Mouse (Mus musculus) c-Kit-positive CD71-negative TER-119-negative erythroid progenitor cells, embryonic 14.5 days (primary cell): ENCODE data around the gene Trim56.

Source experiments
- DNase-seq: peaks from one replicate; pipeline ENCODE4 v3.0.0-alpha.2; 2013; ENCODE audit warnings: low read depth

The Trim56 gene

DNA sequence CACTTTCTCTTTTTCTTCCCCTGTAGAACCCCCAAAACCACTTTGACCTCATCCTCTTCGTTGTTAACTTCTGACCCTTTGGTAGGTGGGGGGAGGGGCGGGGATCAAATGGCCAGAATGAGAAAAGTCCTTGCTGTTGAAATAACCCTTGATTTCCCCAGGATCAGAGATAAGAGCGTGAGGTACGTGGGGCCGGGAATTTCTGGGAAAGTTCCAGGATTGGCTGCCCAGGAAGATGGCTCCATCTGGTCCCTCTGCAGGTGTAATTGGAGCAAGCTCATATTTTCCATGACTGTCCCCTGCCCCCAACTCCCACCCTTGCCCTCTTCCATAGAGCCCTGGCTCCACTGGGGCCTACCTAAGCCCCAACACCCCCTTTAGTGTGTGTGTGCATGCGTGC is 40.3 kb downstream of the Trim56 start:
- no peak for DNase-seq

DNA sequence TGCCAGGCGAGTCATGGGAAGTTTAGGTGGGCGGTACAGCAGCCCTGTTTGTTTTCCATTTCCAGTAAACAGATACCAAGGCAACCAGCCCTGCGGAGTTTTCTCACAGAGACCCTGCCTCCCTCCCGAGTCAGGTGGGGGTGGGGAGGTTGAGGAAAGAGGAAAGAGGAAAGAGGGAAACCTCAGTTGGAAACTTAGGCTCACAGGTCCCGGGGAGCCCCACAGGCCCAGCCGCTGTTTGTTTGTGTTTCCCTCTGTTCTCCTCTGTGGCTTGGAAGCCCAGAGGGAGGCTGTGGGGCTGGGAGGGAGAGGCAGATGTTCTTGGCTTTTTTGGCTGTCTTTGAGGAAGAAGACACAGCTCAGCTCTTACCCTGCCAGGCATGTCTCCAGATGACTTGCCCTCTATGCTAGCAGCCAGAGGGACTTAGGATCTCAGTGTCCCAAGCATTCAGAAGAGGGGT is 41.8 kb downstream of the Trim56 start:
- DNase-seq, result no peak

DNA sequence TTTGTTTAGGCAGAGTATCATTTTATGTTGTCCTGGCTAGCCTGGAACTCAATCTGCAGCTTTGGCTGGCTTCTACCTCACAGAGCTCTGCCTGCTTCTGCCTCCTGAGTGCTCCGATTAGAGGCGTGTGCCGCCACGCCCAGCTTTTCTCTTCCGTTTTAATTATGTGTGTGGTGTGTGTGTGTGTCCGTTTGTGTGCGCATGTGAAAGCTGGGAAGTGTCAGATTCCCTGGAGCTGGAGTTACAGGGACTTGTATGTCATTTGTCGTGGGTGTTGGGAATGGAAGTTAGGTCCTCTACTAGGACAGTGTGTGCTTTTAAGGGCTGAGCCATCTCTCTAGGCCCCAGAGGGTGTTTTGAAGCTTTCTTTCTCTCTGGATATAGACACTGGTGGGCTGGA is 42.9 kb downstream of the Trim56 start:
- no peak for DNase-seq

DNA sequence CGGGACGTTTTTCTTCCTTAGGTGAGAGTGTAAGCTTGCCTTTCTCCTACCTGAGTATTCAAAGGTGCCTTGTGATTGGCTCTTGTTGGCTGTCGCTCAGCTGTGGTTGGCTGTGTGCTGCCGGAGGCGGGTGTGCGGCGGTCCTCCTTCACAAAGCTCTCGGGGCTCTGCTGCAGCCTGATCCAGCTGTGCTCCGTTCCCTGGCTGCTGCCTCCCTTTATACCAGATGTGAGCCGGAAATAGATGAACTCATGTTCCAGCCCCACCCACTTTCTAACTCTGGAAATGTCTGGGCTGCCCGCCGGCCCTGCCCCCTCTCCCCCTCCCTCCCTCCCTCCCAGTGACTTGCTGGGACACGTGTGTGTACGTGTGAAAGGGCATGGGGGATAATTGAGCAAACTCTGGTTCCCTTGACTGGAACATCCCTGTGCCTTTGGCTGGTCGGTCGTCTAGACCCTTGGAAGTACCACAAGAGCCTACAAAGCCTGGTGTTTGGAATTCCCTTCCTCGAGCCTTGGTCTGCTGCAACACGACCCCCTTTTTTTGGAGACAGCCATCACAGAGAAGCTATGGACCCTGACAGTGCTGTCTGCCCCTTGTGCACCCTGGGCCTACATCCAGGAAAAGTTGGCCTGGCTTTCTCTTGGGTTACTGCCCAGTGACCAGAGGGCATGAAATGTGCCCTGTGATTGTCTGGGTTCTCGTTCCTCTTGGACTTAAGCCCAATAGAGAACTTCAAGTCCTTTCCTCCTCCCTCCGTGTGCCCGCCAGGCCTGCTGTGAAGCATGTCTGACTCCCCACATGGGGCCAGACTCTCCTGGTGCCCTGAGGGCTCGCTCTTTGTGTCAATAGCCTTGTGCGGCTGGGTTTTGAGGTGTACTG is 43.7 kb downstream of the Trim56 start, which contains the start of gene Serpine1:
TSS of gene Serpine1 (minus strand) at position 190 of the 882 bp plus-strand sequence.
- DNase-seq, result peak; percentile 31

DNA sequence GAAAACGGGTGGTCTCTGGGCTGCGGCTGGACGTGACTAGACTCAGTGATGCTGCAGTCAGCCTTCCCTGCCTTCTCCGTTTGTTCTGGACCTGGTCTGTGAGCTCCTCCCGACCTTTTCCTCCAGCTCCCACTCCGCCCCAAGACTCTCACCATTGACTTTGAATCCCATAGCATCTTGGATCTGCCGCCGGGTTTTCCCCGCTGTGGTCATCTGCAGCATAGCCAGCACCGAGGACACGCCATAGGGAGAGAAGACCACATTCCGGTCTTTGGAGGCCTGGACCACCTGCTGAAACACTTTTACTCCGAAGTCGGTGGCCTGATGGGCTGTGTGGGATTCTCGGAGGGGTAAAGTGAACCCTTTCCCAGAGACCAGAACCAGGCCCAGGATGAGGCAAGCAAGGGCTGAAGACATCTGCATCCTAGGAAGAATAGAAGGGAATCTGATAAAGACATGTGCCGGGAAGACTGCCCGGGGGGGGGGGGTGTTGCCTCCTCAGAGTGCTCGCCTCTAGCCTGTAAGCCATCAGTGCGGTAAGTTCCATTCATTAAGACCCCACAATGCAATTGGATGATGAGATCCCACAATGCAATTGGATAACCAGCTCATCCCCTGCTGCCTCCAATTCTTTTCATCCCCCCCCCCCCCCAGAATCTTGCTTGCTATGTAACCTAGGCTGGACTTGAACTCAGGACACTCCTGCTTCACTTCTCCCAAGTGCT is 45.0 kb downstream of the Trim56 start:
- no peak for DNase-seq

DNA sequence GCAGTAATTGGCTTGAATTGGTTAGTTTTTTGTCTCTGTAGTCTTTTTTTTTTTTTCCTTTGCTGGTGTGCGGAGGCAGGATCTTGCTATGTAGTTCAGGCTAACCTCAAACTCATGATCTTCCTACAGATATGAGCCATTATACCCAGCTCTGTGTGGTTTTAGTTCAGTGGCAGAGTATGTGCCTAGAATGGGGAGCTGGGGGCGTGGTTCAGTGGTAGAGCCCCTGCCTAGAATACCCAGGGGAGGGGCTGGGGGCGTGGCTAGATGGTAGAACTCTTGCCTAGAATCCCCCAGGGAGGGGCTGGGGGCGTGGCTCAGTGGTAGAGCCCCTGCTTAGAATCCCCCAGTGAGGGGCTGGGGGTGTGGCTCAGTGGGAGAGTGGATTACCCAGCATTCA is 47.3 kb downstream of the Trim56 start:
- DNase-seq, result no peak

DNA sequence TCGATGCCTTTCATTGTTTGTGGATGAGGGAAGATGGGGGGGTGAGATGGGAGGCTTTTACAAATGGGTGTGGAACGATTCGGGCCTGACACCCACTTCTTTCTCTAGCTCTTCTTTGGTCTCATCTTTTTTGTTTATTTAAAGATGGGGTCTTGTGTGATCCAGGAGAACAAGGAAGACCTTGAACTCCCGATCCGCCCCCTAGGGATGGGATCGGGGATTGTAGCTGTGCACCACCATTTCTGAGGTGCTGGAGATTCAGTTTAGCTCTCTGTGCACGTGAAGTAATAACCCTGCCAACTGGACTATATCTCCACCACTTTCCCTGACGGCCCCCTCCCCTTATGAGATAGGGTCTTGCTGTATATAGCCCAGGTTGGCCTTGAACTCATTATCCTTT is 50.1 kb downstream of the Trim56 start:
- DNase-seq, result no peak

DNA sequence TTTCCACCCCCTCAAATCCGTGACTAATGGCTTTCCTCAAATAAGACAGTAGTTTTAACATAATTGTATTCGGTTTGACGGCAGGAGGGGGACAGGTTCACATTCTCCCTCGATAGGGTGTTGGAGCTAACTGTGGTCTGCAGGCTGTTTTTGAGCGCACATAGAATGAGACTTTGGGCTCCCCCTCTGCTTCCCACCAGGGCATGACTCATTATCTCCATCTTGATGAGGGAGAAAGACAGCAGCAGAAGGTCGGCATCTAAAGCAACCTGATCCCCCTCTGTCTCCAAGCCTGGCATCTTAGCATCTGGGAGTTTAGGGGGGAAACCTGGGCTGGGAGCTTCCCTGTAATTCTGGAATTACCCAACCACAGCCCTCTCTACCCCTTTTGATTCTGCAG is 50.6 kb downstream of the Trim56 start:
- no peak for DNase-seq

DNA sequence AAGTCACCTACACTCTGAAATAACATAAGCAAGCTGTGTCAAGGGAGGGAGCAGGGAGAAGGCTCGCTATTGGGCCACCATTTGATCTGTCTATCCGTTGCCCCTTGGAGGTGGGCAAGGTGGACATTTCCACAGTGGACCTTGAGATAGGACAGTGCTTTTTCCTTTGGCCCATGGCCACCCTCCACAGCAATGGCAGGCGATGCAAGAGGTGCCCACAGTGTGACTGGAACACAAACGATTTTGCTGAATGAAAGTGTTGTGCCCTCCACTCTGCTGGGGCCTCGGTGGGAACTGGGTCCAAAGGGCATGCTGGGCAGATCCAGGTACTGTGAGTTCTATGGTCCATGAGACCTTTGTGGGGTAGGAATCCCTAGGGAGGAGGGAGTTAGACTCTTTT is 53.4 kb downstream of the Trim56 start:
- DNase-seq, result no peak

DNA sequence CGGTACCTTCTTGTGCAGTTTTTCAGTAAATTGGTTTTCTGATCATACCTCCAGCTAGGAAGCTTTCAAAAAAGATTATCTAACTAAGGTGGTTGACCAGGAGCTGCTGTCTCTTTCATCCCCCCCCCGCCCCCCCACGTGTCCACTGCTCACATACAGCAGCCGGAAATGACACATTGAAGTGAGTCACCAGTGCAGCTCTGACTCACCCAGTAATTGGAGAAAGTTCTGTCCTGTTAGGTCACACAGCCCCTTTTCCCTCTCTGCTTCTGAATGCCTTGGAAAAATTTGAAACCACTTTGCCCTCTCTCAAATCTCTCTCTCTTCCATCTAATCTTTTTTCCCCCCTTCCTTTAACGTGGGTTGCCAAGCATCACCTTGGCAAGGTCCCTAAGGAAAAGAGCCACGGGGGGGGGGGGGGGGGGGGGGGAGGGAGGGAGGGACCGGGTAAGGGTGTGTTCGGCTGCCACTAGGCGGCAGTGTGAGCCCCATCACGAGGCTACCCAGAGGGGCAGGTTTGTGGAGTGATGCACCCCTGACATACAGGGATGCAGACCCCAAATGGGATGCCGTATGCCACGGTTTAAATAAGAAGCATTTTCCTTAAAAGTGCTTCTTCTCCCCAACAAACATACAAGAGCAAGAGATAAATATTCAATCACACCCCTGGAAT is 54.1 kb downstream of the Trim56 start:
- DNase-seq, result no peak
